Mouse (Mus musculus) liver, postnatal 0 days (tissue): ENCODE measurements at regions not wholly inside any gene's neighbourhood (a gene's known extent, or its start where the extent isn't known, plus 50 kb on each side); places are given as distances from the start of the nearest gene placed in this dataset.

Experiments used
- ATAC-seq: fragments of 200-750 bp; cut with Nextera tagmentation; 2 replicates; pipeline ENCODE4 v1.8.0; 2017; ENCODE audit warnings: mild to moderate bottlenecking, moderate library complexity
- DNase-seq: peaks from one replicate; pipeline ENCODE4 v3.0.0-alpha.2; 2016
- H3K27ac ChIP-seq: fragments of 300-500 bp; sonication (generic); 2 replicates; pipeline ENCODE4 v1.5.1; 2014; ENCODE audit warnings: antibody characterized with exemption, moderate library complexity, mild to moderate bottlenecking, low read depth
- H3K27me3 ChIP-seq: fragments of 300-500 bp; sonication (generic); 2 replicates; pipeline ENCODE4 v1.6.1; 2014; ENCODE audit warnings: low read length, control low read depth, mixed read lengths; ENCODE audit not compliant: insufficient read depth
- H3K36me3 ChIP-seq: fragments of 300-500 bp; sonication (generic); replicated peaks from 2 replicates; pipeline ENCODE4 v1.6.1; 2014; ENCODE audit warnings: mild to moderate bottlenecking, control low read depth, low read length, moderate library complexity, mixed read lengths; ENCODE audit not compliant: insufficient read depth
- H3K4me1 ChIP-seq: fragments of 300-500 bp; sonication (generic); 2 replicates; pipeline ENCODE4 v1.6.1; 2014; ENCODE audit warnings: antibody characterized with exemption, mild to moderate bottlenecking, control low read depth; ENCODE audit not compliant: insufficient read depth
- H3K4me2 ChIP-seq: fragments of 300-500 bp; sonication (generic); 2 replicates; pipeline ENCODE4 v1.6.1; 2014; ENCODE audit warnings: low read depth, mild to moderate bottlenecking, low read length, moderate library complexity, mixed read lengths
- H3K4me3 ChIP-seq: fragments of 300-500 bp; sonication (generic); 2 replicates; pipeline ENCODE4 v1.5.1; 2014; ENCODE audit warnings: low read depth, low read length
- H3K9ac ChIP-seq: fragments of 300-500 bp; sonication (generic); replicated peaks from 2 replicates; pipeline ENCODE4 v1.6.1; 2014; ENCODE audit warnings: mild to moderate bottlenecking, moderate library complexity
- H3K9me3 ChIP-seq: fragments of 300-500 bp; sonication (generic); 2 replicates; pipeline ENCODE4 v1.6.1; 2016; ENCODE audit warnings: mild to moderate bottlenecking, control low read depth, low read length, mixed read lengths
- CTCF ChIP-seq: sonication (generic); IDR thresholded peaks from 2 replicates; pipeline ENCODE4 v1.5.1; 2016; ENCODE audit warnings: antibody characterized with exemption, low read depth
- EP300 ChIP-seq: IDR thresholded peaks from 2 replicates; pipeline ENCODE4 v1.6.1; 2016; ENCODE audit warnings: antibody characterized with exemption, low read depth, mild to moderate bottlenecking
- WGBS: fragments of 180-500 bp; shearing (Covaris S2); extraction: QIAGEN DNeasy Blood & Tissue Kit; methylation state at CpG from one replicate; pipeline ENCODE4 v1.1.7; 2014; ENCODE audit not compliant: insufficient replicate concordance; 5-methylcytosine and 5-hydroxymethylcytosine counted together

- WGBS = 67% methylated on average over 3 of the region's 3 CpGs
- no peak for DNase-seq
- H3K4me3 ChIP-seq = no peak overlapping the region
- H3K4me1 ChIP-seq = no peaks in the 10 kb centered on the region
- no peak overlapping the region for H3K27ac ChIP-seq
- no peaks in the 10 kb centered on the region for H3K9me3 ChIP-seq
- no peaks in the 10 kb centered on the region for H3K27me3 ChIP-seq
- TF ChIP-seq EP300 (no peak), CTCF (no peak)
- ATAC-seq = no peak
- no peak overlapping the region for H3K4me2 ChIP-seq
- H3K36me3 ChIP-seq = no peaks in the 10 kb centered on the region
- H3K9ac ChIP-seq = no peak overlapping the region
Measured at GRCm38 (mm10) chr9:30021981-30022380, 59.0 kb upstream of the Ntm start.

GRCm38 (mm10) chr9:30025275-30025674 is 62.3 kb upstream of the Ntm start:
- DNase-seq = no peak
- Histone ChIP-seq H3K4me2 (no peak overlapping the region), H3K9ac (no peak overlapping the region), H3K4me1 (no peaks in the 10 kb centered on the region), H3K27me3 (no peaks in the 10 kb centered on the region), H3K27ac (no peak overlapping the region), H3K9me3 (no peaks in the 10 kb centered on the region), H3K36me3 (no peaks in the 10 kb centered on the region), H3K4me3 (no peak overlapping the region)
- WGBS = 59% methylated on average over 7 of the region's 7 CpGs
- no peak for ATAC-seq
- no peak for TF ChIP-seq EP300
- TF ChIP-seq CTCF = no peak

- H3K27me3 ChIP-seq = no peaks in the 10 kb centered on the region
- no peaks in the 10 kb centered on the region for H3K9me3 ChIP-seq
- DNase-seq = no peak
Measured at GRCm38 (mm10) chr9:30026939-30027338, 64.0 kb upstream of the Ntm start.

GRCm38 (mm10) chr9:30040396-30040795 is 77.5 kb upstream of the Ntm start:
- TF ChIP-seq EP300 (no peak), CTCF (no peak)
- no peak for ATAC-seq
- 54% methylated on average over 4 of the region's 4 CpGs for WGBS

More at GRCm38 (mm10) chr9:30026939-30027338, 64.0 kb upstream of the Ntm start:
- Histone ChIP-seq H3K4me1 (no peaks in the 10 kb centered on the region), H3K36me3 (no peaks in the 10 kb centered on the region), H3K4me2 (no peak overlapping the region), H3K9ac (no peak overlapping the region), H3K27ac (no peak overlapping the region), H3K4me3 (no peak overlapping the region)
- 48% methylated on average over 5 of the region's 5 CpGs for WGBS
- TF ChIP-seq CTCF (no peak), EP300 (no peak)
- ATAC-seq = no peak

GRCm38 (mm10) chr9:30064551-30064950 is 101.6 kb upstream of the Ntm start:
- Histone ChIP-seq H3K4me1 (no peaks in the 10 kb centered on the region), H3K4me3 (no peak overlapping the region), H3K27ac (no peak overlapping the region), H3K9me3 (no peaks in the 10 kb centered on the region), H3K9ac (no peak overlapping the region), H3K36me3 (no peaks in the 10 kb centered on the region), H3K27me3 (no peaks in the 10 kb centered on the region), H3K4me2 (no peak overlapping the region)
- TF ChIP-seq CTCF (no peak), EP300 (no peak)
- ATAC-seq (no peak), DNase-seq (no peak)
- WGBS = 77% methylated on average over 2 of the region's 2 CpGs

More at GRCm38 (mm10) chr9:30040396-30040795, 77.5 kb upstream of the Ntm start:
- Histone ChIP-seq H3K27me3 (no peaks in the 10 kb centered on the region), H3K27ac (no peak overlapping the region), H3K4me3 (no peak overlapping the region), H3K36me3 (no peaks in the 10 kb centered on the region), H3K4me1 (no peaks in the 10 kb centered on the region), H3K4me2 (no peak overlapping the region), H3K9me3 (no peaks in the 10 kb centered on the region), H3K9ac (no peak overlapping the region)
- DNase-seq = no peak

GRCm38 (mm10) chr9:30067980-30068379 is 105.0 kb upstream of the Ntm start:
- no peak overlapping the region for H3K4me3 ChIP-seq
- no peaks in the 10 kb centered on the region for H3K27me3 ChIP-seq
- WGBS = 82% methylated on average over 7 of the region's 7 CpGs
- H3K9ac ChIP-seq = no peak overlapping the region
- H3K4me1 ChIP-seq = no peaks in the 10 kb centered on the region
- no peak for DNase-seq
- no peaks in the 10 kb centered on the region for H3K9me3 ChIP-seq
- no peak overlapping the region for H3K4me2 ChIP-seq
- no peak overlapping the region for H3K27ac ChIP-seq
- H3K36me3 ChIP-seq = no peaks in the 10 kb centered on the region
- ATAC-seq = no peak
- no peak for TF ChIP-seq CTCF
- TF ChIP-seq EP300 = no peak

- Histone ChIP-seq H3K27ac (no peak overlapping the region), H3K4me1 (no peaks in the 10 kb centered on the region), H3K4me3 (no peak overlapping the region), H3K36me3 (no peaks in the 10 kb centered on the region), H3K4me2 (no peak overlapping the region), H3K9me3 (no peaks in the 10 kb centered on the region), H3K27me3 (no peaks in the 10 kb centered on the region), H3K9ac (no peak overlapping the region)
- TF ChIP-seq EP300 (no peak), CTCF (no peak)
- ATAC-seq (no peak), DNase-seq (no peak)
- 74% methylated on average over 3 of the region's 3 CpGs for WGBS
Measured at GRCm38 (mm10) chr9:30075233-30075632, 112.3 kb upstream of the Ntm start.
